Mouse (Mus musculus) midbrain, postnatal 0 days (tissue): ENCODE measurements around the gene Vipr1. TPM values are rescaled to one million over a fixed set of nuclear protein-coding genes. Genes with fewer than 3 reads are reported as not detected.

Experiments
- ATAC-seq: fragments of 200-750 bp; cut with Nextera tagmentation; 2 replicates; pipeline ENCODE4 v1.8.0; 2017; ENCODE audit warnings: moderate number of reproducible peaks, mild to moderate bottlenecking, moderate TSS enrichment, moderate library complexity; ENCODE audit not compliant: low FRiP score
- DNase-seq: peaks from one replicate; pipeline ENCODE4 v3.0.0-alpha.2; 2015; ENCODE audit warnings: low spot score
- H3K27ac ChIP-seq: fragments of 300-500 bp; sonication (generic); 2 replicates; pipeline ENCODE4 v1.5.1; 2014; ENCODE audit warnings: low read depth, mild to moderate bottlenecking, low read length, mixed read lengths
- H3K27me3 ChIP-seq: fragments of 300-500 bp; sonication (generic); 2 replicates; pipeline ENCODE4 v1.6.1; 2014; ENCODE audit warnings: low read length, control low read depth, mixed read lengths; ENCODE audit not compliant: insufficient read depth
- H3K36me3 ChIP-seq: fragments of 300-500 bp; sonication (generic); 2 replicates; pipeline ENCODE4 v1.6.1; 2014; ENCODE audit warnings: low read length, control low read depth, mixed read lengths; ENCODE audit not compliant: insufficient read depth
- H3K4me1 ChIP-seq: fragments of 300-500 bp; sonication (generic); 2 replicates; pipeline ENCODE4 v1.6.1; 2014; ENCODE audit warnings: mild to moderate bottlenecking, control low read depth, antibody characterized with exemption, low read length, mixed read lengths; ENCODE audit not compliant: insufficient read depth
- H3K4me2 ChIP-seq: fragments of 300-500 bp; sonication (generic); 2 replicates; pipeline ENCODE4 v1.6.1; 2014; ENCODE audit warnings: low read depth, mild to moderate bottlenecking, low read length, mixed read lengths; ENCODE audit not compliant: poor library complexity, severe bottlenecking
- H3K4me3 ChIP-seq: fragments of 300-500 bp; sonication (generic); 2 replicates; pipeline ENCODE4 v1.5.1; 2014; ENCODE audit warnings: low read depth, mild to moderate bottlenecking, low read length, moderate library complexity
- H3K9ac ChIP-seq: fragments of 300-500 bp; sonication (generic); replicated peaks from 2 replicates; pipeline ENCODE4 v1.6.1; 2014; ENCODE audit warnings: mild to moderate bottlenecking, low read length, moderate library complexity, mixed read lengths; ENCODE audit not compliant: poor library complexity, severe bottlenecking
- H3K9me3 ChIP-seq: fragments of 300-500 bp; sonication (generic); 2 replicates; pipeline ENCODE4 v1.6.1; 2016; ENCODE audit warnings: low read length, control low read depth
- CTCF ChIP-seq: IDR thresholded peaks from 2 replicates; pipeline ENCODE4 v1.5.1; 2016; ENCODE audit warnings: antibody characterized with exemption, mild to moderate bottlenecking
- WGBS: fragments of 180-500 bp; shearing (Covaris S2); extraction: QIAGEN DNeasy Blood & Tissue Kit; methylation state at CpG from one replicate; pipeline ENCODE4 v1.1.7; 2014; 5-methylcytosine and 5-hydroxymethylcytosine counted together
- polyA plus RNA-seq: library from polyadenylated mRNA; unstranded; fragments of >200 nt; fragmentation: Nextera tagmentation; extraction: Ambion mirVana; gene quantifications from 2 replicates; pipeline ENCODE4 v1.2.1, GENCODE M21; 2015
- total RNA-seq: library from RNA; depleted of rRNA; stranded (reverse); fragments of >200 nt; gene quantifications from 2 replicates; pipeline ENCODE4 v1.2.3, GENCODE M21; 2014

Gene Vipr1
- total and polyA plus RNA-seq, 2 experiments from 2014 or later: 0.26 to 0.82 TPM

DNA sequence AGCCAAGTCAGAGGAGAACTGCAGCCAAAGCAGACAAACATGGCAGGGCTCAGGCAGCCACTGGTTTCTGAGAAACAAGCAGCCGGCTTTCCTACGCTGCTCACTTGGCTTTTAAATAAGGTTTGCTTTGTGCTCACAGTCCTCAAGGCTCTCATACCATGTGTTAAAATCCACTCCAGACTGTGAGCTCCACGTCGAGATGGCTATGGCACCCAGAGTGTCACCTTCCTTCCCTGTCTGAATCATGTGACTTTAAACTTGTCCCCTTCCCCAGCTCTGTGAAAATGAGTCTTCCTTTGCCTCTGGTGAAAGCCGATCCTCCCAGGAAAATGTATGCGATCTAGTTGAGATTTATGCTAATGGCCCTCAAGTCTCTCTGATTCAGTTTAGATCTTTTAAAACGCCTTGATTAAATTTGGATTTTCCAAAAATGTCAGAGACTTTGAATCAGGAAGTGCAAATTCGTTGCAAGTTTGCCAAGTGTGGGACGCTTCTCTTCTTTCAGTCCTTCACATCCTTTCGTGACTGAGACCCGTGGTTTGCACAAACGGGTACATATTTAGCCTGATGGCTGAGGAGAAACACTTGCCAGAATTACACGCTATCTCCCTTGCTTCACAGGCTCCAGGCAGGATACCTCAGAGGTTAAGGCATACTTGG lies 42.2 kb upstream of the Vipr1 start:
- no peak for DNase-seq
- WGBS: 43% methylated on average over 13 of the region's 13 CpGs
- Histone ChIP-seq H3K4me2 (no peak overlapping the region), H3K27ac (no peak overlapping the region), H3K9ac (no peak overlapping the region), H3K27me3 (no peaks in the 10 kb centered on the region), H3K36me3 (no peaks in the 10 kb centered on the region), H3K4me3 (no peak overlapping the region), H3K4me1 (no peaks in the 10 kb centered on the region; the same call in 1 of the 2 replicates), H3K9me3 (no peaks in the 10 kb centered on the region)
- TF ChIP-seq CTCF: no peak
- ATAC-seq: no peak

DNA sequence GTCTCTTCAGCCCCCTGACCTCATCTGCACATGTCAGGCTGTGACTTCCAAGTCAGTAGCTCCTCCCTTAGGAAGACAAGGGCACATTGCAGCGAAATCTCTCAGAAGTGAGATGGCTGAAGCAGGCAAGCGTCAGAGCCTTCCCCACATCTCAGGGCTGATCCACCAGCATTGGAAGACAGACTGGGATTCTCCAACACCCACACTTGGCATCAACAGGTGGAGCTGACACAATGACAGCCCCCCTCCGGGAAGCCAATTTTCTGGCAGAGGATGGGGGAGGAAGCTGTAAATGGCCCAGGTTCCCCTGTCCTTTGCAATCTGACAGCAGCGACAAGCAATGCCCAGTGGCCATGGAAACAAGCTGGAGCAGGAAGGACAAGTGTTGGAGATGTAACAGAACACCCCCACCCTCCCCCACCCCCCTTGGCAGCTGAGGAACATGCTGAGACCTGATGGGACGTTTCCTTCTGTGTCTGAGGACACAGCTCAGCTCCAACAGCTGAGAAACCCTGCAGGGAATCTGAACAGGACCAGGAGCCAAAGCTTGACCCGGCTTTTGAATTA lies 41.6 kb upstream of the Vipr1 start:
- no peak overlapping the region for H3K9ac ChIP-seq
- no peaks in the 10 kb centered on the region for H3K27me3 ChIP-seq
- TF ChIP-seq CTCF: no peak
- no peaks in the 10 kb centered on the region for H3K36me3 ChIP-seq
- H3K4me2 ChIP-seq: no peak overlapping the region
- no peak overlapping the region for H3K27ac ChIP-seq
- no peak for ATAC-seq
- 37% methylated on average over 6 of the region's 6 CpGs for WGBS
- H3K9me3 ChIP-seq: no peaks in the 10 kb centered on the region
- DNase-seq: peak; percentile 46
- no peaks in the 10 kb centered on the region; the same call in 1 of the 2 replicates for H3K4me1 ChIP-seq
- no peak overlapping the region for H3K4me3 ChIP-seq

DNA sequence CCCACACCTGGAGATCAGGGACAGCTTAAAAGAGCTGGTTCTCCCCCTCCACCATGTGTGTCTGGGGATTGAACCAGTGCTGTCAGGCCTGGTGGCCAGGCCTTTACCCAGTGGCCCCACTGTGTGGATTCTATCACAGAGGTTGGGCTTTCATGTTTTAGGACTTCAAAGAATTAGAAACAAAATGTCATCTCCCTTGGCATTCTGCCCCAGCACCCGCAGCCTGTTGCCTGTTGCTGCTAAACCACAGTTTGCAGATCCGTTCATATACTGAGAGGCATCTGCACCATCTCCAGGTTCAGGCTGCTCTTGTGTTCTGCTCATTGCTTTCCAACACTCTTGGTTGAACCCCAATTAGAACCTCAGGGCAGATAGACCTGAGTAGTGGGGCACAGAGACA lies 40.1 kb upstream of the Vipr1 start:
- no peak overlapping the region for H3K4me3 ChIP-seq
- 90% methylated on average over 2 of the region's 2 CpGs for WGBS
- no peak for TF ChIP-seq CTCF
- H3K27me3 ChIP-seq: no peaks in the 10 kb centered on the region
- H3K27ac ChIP-seq: no peak overlapping the region
- H3K36me3 ChIP-seq: no peaks in the 10 kb centered on the region
- no peaks in the 10 kb centered on the region for H3K9me3 ChIP-seq
- H3K4me2 ChIP-seq: no peak overlapping the region
- no peak for ATAC-seq
- no peak for DNase-seq
- H3K4me1 ChIP-seq: no peaks in the 10 kb centered on the region; the same call in 1 of the 2 replicates
- no peak overlapping the region for H3K9ac ChIP-seq

DNA sequence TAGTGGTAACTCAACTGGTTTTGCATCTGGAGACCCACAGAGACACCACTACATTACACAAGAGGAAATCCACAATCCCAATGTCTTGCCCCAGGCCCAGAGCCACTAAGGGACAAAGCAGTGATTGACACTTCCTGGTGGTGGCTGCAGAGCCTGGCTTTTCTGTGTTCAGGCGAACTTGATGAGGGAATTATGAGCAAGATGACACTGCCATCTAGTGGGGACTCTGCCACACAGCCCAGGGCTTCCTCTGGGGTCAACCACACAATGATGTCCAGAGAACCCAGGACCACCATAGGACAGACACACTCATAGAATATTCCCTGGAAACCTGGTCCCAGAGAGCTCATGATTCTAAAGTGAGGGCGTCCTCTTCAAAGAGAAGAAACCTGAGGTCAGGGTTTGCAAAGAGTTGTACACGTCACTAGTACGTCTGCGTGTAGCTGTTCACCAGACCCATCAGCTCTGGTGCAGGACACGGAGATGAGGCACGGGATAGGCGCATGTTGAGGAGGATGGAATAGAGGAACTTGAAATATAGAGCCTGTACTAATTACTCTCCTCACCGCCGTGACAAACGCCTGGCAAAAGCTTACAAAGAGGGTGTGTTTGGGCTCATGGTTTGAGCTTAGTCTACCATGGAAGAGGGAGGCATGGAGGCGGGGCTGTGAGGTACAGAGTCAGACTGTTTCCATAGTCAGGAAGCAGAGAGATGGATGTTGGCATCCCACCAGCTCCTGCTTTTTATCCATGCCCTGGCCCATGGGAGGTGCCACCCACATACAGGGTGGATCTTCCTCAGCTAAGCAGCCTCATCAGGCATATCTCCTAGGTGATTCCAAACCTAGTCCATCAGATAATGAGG lies 36.9 kb upstream of the Vipr1 start:
- H3K9ac ChIP-seq: no peak overlapping the region
- H3K27me3 ChIP-seq: no peaks in the 10 kb centered on the region
- H3K4me3 ChIP-seq: no peak overlapping the region
- peak; percentile 97 for TF ChIP-seq CTCF
- H3K27ac ChIP-seq: no peak overlapping the region
- no peak overlapping the region for H3K4me2 ChIP-seq
- ATAC-seq: peak; percentile 78
- peak; percentile 92 for DNase-seq
- H3K4me1 ChIP-seq: no peaks in the 10 kb centered on the region; the same call in 1 of the 2 replicates
- 51% methylated on average over 12 of the region's 12 CpGs for WGBS
- H3K9me3 ChIP-seq: no peaks in the 10 kb centered on the region
- H3K36me3 ChIP-seq: no peaks in the 10 kb centered on the region

DNA sequence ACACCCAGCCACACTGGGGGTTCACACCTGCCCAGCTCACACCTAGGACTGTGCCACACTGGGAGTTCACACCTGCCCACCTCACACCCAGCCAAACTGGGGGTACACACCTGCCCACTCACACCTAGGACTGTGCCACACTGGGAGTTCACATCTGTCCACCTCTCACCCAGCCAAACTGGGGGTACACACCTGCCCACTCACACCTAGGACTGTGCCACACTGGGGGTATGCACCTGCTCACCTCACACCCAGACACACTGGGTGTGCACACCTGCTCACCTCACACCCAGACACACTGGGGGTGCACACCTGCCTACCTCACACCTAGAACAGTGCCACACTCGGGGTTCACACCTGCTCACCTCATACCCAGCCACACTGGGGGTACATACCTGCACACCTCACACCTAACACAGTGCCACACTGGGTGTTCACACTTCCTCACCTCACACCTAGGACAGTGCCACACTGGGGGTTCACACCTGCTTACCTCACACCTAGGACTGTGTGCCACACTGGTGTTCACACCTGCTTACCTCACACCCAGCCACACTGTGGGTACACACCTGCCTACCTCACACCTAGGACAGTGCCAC lies 35.9 kb upstream of the Vipr1 start:
- Histone ChIP-seq H3K27ac (no peak overlapping the region), H3K27me3 (no peaks in the 10 kb centered on the region), H3K36me3 (no peaks in the 10 kb centered on the region), H3K9ac (no peak overlapping the region), H3K4me1 (no peaks in the 10 kb centered on the region), H3K4me2 (no peak overlapping the region), H3K9me3 (no peaks in the 10 kb centered on the region), H3K4me3 (no peak overlapping the region)
- no peak for TF ChIP-seq CTCF
- ATAC-seq: 0 out of 2 replicates have a peak, but pooled peaks have one; percentile 27
- DNase-seq: no peak
- 47% methylated on average over 1 of the region's 1 CpGs for WGBS
